Mouse (Mus musculus) stomach, postnatal 0 days (tissue): ENCODE results near the gene Tjp1. TPM values are rescaled to one million over a fixed set of nuclear protein-coding genes. Genes with fewer than 3 reads are reported as not detected.
A peak's percentile ranks its signal among the peaks of the same experiment; 100 is the strongest.

Source experiments
- ATAC-seq: fragments of 200-750 bp; cut with Nextera tagmentation; 2 replicates; pipeline ENCODE4 v1.8.0; 2017; ENCODE audit not compliant: low FRiP score, low TSS enrichment
- DNase-seq: peaks from one replicate; pipeline ENCODE4 v3.0.0-alpha.2; 2016; ENCODE audit warnings: low spot score
- H3K27ac ChIP-seq: fragments of 300-500 bp; sonication (generic); replicated peaks from 2 replicates; pipeline ENCODE4 v1.5.1; 2014; ENCODE audit warnings: mild to moderate bottlenecking, control low read depth
- H3K27me3 ChIP-seq: fragments of 300-500 bp; sonication (generic); 2 replicates; pipeline ENCODE4 v1.6.1; 2014; ENCODE audit warnings: low read length; ENCODE audit not compliant: control insufficient read depth, insufficient read depth
- H3K36me3 ChIP-seq: fragments of 300-500 bp; sonication (generic); 2 replicates; pipeline ENCODE4 v1.6.1; 2014; ENCODE audit warnings: low read length, mixed read lengths; ENCODE audit not compliant: control insufficient read depth, insufficient read depth
- H3K4me1 ChIP-seq: fragments of 300-500 bp; sonication (generic); replicated peaks from 2 replicates; pipeline ENCODE4 v1.6.1; 2014; ENCODE audit warnings: antibody characterized with exemption; ENCODE audit not compliant: control insufficient read depth, insufficient read depth
- H3K4me2 ChIP-seq: fragments of 300-500 bp; sonication (generic); replicated peaks from 2 replicates; pipeline ENCODE4 v1.6.1; 2014; ENCODE audit warnings: low read depth, mild to moderate bottlenecking, control low read depth, moderate library complexity
- H3K4me3 ChIP-seq: fragments of 300-500 bp; sonication (generic); 2 replicates; pipeline ENCODE4 v1.5.1; 2014; ENCODE audit warnings: low read depth, low read length, control low read depth
- H3K9ac ChIP-seq: fragments of 300-500 bp; sonication (generic); 2 replicates; pipeline ENCODE4 v1.6.1; 2014; ENCODE audit warnings: mild to moderate bottlenecking, low read length, control low read depth, mixed read lengths
- H3K9me3 ChIP-seq: fragments of 300-500 bp; sonication (generic); 2 replicates; pipeline ENCODE4 v1.6.1; 2016; ENCODE audit warnings: low read length; ENCODE audit not compliant: control insufficient read depth
- CTCF ChIP-seq: IDR thresholded peaks from 2 replicates; pipeline ENCODE4 v1.5.1; 2016; ENCODE audit warnings: antibody characterized with exemption, low read depth, mild to moderate bottlenecking, moderate library complexity
- EP300 ChIP-seq: optimal IDR thresholded peaks from 2 replicates; pipeline ENCODE3; 2016; ENCODE audit warnings: antibody characterized with exemption
- WGBS: fragments of 180-500 bp; shearing (Covaris S2); extraction: QIAGEN DNeasy Blood & Tissue Kit; methylation state at CpG from one replicate; pipeline ENCODE4 v1.1.7; 2014; 5-methylcytosine and 5-hydroxymethylcytosine counted together
- polyA plus RNA-seq: library from polyadenylated mRNA; unstranded; fragments of >200 nt; fragmentation: Nextera tagmentation; extraction: Ambion mirVana; gene quantifications from 2 replicates; pipeline ENCODE4 v1.2.1, GENCODE M21; 2015

The Tjp1 gene
- polyA plus RNA-seq, 1 experiment from 2014 or later, result 12.6 TPM

DNA sequence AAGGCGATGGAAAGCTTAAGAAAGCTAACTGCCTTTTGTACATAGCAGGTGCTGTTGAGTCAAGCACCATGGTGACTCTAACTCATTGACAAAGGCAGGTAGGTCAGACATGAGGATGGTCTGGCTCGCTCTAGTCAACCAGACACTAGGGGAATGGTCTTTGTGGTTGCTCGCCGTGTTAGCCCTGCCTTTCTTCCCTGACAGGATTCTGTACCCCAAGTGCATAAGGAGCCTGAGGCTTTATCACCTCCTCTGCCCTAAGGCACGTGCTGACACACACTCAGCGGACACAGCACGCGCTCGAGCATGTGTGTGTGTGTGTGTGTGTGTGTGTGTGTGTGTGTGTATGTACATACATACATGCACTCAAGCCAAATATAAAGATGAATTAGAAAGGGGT, 146.9 kb downstream of the Tjp1 start:
- no peak for ATAC-seq
- Histone ChIP-seq H3K4me2 (no peak overlapping the region), H3K4me1 (no peaks in the 10 kb centered on the region), H3K4me3 (no peak overlapping the region), H3K9me3 (no peaks in the 10 kb centered on the region), H3K9ac (no peak overlapping the region), H3K27ac (no peak overlapping the region), H3K36me3 (no peaks in the 10 kb centered on the region), H3K27me3 (no peaks in the 10 kb centered on the region)
- TF ChIP-seq CTCF, result no peak
- DNase-seq, result no peak
- 90% methylated on average over 9 of the region's 9 CpGs for WGBS

DNA sequence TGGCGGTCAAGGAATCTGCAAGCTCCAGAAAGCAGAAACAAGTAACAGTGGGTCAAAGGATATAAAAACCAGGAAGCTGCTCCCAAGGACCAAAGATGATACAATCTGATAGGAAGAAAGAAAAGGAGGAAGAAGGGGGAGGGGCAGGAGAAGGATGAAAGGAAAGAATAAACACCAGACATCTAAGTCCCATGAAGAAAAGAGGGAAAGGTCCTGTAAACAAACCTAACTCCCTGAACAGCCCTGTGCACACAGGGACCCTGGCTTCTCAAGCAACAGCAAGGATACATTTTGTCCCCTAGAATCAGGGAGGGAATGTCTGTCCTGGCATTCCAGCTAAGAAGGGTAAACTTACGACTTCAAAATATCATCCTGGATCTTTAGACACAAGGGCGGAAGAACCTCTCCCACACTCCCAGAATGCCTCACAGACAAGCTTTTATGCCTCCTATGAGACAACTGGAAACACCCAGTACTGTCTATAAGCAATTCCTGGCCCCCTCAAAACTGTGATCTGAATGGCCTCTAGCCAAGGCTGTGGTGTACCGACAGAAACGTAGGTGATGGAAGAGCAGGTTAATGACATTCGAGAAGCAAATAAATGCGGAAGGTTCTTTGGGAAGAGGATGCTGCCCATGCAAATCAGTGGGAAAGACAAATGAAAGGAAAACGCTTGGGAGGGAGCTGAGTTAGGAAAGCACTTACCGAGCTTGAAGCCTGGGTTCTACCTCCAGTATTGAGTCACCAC, 148.6 kb downstream of the Tjp1 start:
- 45% methylated on average over 9 of the region's 9 CpGs for WGBS
- no peak for ATAC-seq
- TF ChIP-seq EP300 (no peak), CTCF (no peak)
- Histone ChIP-seq H3K4me2 (no peak overlapping the region), H3K36me3 (no peaks in the 10 kb centered on the region), H3K27ac (peak overlapping the region; percentile 10; the same call in 1 of the 2 replicates), H3K4me1 (no peaks in the 10 kb centered on the region), H3K4me3 (no peak overlapping the region), H3K9me3 (no peaks in the 10 kb centered on the region), H3K27me3 (no peaks in the 10 kb centered on the region), H3K9ac (no peak overlapping the region)
- DNase-seq, result no peak

DNA sequence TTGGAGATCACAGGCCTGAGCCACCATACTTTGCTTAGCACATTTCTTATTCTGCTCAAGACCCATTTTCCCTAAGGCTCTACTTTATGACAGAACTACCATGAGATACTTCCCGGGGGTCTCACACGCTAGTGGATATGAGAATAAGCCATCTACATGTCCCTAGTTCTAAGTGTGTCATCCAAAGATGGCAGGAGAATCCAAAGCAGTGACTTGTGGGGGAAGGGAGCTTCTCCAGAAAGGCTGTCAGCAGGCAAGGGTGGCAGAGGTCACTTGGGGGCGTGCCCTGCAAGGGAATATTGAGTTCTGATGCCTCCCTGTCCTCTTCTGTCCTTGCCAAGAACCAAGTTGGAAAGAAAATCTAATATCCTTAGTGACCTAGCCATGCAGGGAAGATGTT, 150.1 kb downstream of the Tjp1 start:
- WGBS, result 89% methylated on average over 3 of the region's 3 CpGs
- ATAC-seq (no peak), DNase-seq (no peak)
- Histone ChIP-seq H3K27ac (no peak overlapping the region), H3K36me3 (no peaks in the 10 kb centered on the region), H3K9ac (no peak overlapping the region), H3K9me3 (no peaks in the 10 kb centered on the region), H3K4me3 (no peak overlapping the region), H3K4me1 (no peaks in the 10 kb centered on the region), H3K4me2 (no peak overlapping the region), H3K27me3 (no peaks in the 10 kb centered on the region)
- TF ChIP-seq CTCF, result no peak
- TF ChIP-seq EP300, result no peak

DNA sequence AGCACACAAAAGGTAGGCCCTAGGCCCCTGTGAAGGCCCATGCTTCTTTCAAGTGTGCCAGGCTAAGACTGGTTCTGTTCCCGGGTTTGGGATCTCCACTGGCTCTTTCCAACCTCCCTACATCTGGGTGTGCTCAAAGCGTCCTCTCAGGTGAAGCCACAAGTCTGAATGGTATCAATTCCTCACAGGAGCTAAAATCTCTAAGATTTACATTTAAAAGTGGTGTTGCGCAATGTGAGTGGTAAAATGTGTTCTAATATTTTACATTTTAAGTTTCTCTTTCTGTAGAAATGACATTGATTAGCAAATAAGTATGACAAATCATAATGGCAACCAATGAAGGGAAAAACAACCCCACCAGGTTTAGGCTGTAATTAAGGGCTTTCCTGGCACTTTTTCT, 152.0 kb downstream of the Tjp1 start:
- 87% methylated on average over 3 of the region's 3 CpGs for WGBS
- ATAC-seq (no peak), DNase-seq (no peak)
- Histone ChIP-seq H3K4me1 (no peaks in the 10 kb centered on the region), H3K9ac (no peak overlapping the region), H3K27me3 (no peaks in the 10 kb centered on the region), H3K36me3 (no peaks in the 10 kb centered on the region), H3K9me3 (no peaks in the 10 kb centered on the region), H3K4me3 (no peak overlapping the region), H3K27ac (no peak overlapping the region), H3K4me2 (no peak overlapping the region)
- no peak for TF ChIP-seq CTCF
- no peak for TF ChIP-seq EP300

DNA sequence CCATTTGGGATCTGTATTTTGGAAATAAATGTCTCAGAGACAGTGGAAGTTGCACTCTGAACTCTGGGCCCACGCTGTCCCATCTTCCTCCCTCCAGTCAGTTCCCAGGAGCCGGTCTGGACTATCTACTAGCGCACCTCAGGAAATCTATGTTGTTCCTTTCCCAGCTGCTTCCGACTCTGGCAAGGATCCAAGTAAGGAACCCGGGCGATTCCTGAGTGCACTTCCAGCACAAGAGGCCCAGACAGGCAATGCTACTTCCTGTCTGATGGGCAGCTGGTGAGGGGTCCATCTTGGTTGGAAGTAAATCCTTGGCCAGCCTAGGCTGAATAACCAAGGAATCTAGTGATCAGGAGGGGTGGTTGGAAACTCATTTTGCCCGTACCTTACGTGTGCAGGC, 152.4 kb downstream of the Tjp1 start:
- Histone ChIP-seq H3K4me3 (no peak overlapping the region), H3K27ac (no peak overlapping the region), H3K4me1 (no peaks in the 10 kb centered on the region), H3K9me3 (no peaks in the 10 kb centered on the region), H3K36me3 (no peaks in the 10 kb centered on the region), H3K27me3 (no peaks in the 10 kb centered on the region), H3K9ac (no peak overlapping the region), H3K4me2 (no peak overlapping the region)
- TF ChIP-seq CTCF, result no peak
- no peak for TF ChIP-seq EP300
- 50% methylated on average over 8 of the region's 8 CpGs for WGBS
- ATAC-seq (no peak), DNase-seq (no peak)

DNA sequence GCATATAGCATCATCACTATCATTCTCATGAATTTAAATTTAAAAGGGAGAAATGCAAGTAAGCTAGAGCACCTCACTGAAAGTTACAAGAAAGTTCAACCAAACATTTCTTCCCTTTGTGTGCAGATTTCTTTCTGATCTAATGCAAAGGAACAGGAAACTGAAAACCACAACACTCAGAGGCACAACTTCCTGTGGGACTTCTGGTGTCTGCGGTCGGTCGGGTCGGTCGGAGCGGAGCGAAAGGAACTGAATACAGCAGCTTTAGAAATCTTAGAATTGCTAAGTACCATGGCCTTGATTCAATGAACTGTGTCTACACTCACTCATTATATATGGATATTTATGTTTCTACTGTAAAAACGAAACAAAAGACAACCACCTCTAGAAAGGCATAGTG, 154.2 kb downstream of the Tjp1 start:
- Histone ChIP-seq H3K36me3 (no peaks in the 10 kb centered on the region), H3K4me1 (no peaks in the 10 kb centered on the region; the same call in 1 of the 2 replicates), H3K4me2 (no peak overlapping the region), H3K4me3 (no peak overlapping the region), H3K9me3 (no peaks in the 10 kb centered on the region), H3K9ac (no peak overlapping the region), H3K27me3 (no peaks in the 10 kb centered on the region), H3K27ac (no peak overlapping the region)
- ATAC-seq, result no peak
- 79% methylated on average over 8 of the region's 8 CpGs for WGBS
- TF ChIP-seq CTCF (no peak), EP300 (no peak)
- no peak for DNase-seq
